Mouse (Mus musculus): Measurements from ENCODE around the gene Gas1.

Gene Gas1

DNA sequence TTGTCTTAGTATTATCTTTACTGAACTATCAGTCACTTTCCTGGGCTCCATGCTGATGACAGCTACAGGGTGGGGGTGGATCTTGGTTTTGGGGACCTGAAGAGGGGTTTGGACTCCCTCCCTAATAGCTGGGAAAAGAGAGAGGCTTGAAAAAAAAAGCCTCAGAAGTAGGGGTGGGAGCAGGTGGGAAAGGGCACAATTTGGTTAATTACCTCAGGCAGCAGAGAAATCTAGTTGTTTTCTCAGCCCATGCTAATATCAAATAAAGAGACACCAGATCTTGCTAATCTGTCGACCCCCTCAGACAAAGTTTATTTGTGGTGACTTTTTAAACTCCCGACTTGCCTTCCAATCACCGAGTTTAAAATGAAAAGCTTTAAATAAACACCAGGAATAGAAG is 4.0 kb downstream of the Gas1 start:
- DNase-seq (ENCODE audit: low spot score): no peak

DNA sequence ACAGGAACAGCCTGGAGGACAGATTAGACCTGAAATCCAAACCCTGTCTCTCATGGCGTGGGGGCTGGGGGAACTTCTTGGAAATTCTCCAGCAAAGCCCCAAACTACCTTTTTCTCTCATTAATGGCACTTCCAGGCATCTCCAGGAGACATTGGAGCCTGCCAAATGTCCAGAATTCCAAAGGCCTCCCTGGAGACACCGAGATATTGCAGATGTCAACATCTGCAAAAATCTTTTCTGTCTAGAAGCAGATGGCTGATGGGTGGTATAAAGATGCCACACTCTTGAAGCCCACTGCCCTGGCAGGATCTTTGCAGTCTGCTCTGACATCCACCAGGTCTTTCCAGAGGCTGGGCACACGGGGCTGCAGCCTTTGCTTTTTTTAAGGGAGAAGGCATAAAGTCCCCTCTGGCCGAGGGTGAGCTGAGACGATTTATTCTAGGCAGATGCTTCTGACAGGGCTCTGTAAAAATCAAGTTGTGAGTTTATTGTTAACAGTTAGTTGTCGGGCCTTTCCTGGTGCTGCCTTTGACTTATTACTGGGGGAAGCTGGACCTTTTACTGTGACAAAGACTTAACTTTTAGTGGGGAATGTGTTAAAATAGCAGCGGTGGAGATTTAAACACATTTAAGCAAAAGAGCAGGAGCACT is 4.7 kb downstream of the Gas1 start:
- DNase-seq (ENCODE audit: low spot score): no peak

DNA sequence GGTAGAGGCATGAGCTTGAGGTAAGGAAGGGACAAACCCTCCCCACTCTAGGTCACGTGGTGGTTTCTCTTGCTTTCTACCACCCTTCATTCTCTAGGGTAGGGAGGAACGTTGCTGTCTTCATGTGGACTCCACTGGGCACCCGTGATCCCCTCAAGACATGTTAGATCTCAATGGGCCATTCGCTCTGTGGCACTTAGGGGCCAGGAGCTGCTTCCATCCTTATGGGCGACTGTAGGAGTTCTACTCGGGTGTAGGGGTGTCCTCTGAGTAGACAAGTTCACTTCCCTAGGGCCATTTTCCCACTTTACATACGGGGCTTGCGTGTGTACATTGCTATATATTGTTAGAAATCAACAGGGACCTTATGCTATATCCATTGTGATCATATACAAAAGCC is 5.4 kb downstream of the Gas1 start:
- DNase-seq (ENCODE audit: low spot score): no peak

DNA sequence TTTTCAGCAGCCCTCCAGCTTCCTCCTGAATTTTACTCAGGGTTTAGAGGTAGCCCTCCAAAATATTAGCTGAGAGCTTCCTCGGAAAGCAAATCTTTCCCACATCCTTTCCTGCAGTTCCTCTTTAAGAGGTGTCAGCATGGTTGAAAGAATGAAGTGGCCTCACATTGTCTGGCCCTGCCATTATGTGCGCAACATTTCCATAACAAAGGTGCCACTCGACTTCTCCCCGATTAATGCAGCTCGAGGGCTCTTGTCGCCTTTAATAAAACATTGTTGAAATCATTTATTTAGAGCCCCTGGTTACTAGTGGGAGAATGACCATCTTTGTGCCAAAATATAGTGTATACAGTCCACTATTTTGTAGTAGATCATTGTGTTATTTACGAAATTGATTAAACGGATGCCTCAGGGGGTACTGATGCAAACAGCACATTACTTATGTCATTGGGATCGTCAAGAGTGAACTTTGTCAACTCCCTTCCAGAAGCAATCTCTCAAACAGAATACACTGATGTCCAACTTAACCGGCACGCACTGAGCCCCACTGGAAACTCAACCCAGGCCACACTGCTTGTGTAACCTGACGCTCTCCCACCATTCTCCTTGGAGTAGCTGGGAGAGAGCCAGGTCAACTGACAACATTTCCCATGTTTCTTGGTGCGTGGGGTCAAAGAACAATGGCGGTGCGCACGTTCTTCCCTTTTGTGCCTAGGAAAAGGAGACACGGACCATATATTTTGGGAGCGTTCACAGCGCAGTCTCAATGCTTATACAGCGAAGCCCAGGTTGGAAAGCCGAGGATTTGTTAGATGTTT is 6.1 kb downstream of the Gas1 start:
- no peak for DNase-seq (ENCODE audit: low spot score)

DNA sequence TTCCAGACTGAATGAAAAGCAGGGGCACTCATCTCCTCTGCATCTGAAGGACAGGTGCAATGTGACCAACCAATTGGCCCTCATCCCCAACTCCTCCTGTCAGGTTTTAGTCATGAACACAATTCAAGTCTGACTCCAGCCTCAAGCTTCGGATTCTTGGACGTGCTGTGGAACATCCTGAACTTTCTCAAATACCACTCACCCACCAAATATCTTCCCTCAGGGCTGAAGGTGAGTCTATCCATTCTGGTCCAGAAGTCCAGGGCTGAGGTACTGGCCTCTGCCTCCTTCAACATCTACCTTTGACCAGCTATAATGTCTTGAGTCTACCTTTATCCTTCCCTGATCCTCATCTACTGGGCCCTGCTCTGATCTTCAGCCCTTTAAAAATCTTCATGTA is 8.1 kb downstream of the Gas1 start:
- no peak for DNase-seq (ENCODE audit: low spot score)

DNA sequence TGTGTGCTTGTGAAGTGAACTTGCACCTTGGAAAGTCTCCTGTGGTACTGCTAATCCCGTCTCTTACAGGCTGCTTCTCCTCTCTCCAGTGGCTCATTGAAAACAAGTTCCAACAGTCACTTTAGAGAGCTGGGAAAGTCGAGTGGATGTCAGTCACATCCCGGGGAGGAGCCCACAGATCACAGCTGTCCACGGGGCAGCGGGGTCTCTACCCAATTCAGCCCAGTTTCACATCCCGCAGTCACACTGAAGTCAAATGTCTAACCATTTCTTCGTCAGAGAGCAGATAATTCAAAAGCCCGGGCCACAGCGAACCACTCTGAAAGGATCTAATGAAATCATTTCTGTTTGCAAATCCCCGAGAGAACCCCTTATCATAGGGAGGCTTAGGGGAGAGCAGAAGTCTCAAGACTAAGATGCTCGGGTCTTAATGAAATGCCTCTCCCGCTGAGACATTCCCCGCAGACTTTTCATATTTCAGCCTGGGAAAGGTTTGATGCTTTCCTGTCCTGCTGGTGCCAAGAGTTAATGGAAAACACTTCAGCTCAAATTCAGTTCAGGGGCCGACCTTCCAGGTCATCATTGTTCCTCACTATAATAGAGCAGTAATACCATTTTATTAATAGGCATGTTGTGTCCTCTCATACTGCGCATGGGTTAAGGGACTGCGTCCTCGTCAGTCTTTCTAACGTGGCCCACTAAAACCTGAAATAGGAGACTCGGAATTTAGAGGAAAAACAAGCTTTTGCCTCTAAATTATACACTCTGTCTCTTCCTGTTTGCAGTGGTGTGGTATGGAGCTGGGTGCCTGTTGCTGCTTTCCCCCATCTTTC is 20.7 kb downstream of the Gas1 start:
- no peak for DNase-seq (ENCODE audit: low spot score)

DNA sequence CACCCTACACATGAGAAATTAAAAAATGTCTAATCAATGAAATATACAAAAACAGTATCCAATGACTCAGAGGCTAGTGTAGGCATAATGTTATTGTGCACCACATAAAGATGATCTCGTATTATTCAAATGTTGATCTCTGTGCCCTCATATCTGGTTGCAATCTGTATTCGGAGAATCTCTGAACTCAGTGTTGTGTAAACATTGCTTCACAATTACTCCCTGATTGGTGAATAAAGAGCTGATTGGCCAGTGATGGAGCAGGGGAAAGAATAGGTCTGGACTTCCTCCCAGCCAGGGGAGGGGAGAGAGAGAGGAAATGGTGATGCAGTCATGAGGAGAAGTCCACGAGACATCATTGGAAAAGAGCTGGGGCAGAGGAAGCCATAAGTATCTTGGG is 23.0 kb downstream of the Gas1 start:
- no peak for DNase-seq (ENCODE audit: low spot score)

DNA sequence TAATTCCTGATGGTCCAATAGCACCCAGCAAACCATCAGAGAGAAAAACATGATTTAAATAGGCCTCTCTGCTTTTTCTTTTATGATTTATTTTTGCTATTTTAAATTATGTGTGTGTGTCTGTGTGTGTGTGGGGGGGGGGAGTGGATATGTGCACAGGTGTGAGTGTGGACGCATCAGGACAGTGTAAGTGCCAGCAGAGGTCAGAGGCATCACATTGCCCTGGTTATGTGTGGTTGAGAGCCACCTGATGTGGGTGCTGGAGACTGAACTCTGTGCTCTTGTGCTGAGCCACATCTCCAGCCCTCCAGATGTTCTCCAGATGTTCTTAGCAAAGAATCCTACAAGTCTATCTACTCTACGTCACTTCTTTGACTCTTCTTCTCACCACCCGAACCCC is 28.9 kb downstream of the Gas1 start:
- DNase-seq (ENCODE audit: low spot score): no peak

DNA sequence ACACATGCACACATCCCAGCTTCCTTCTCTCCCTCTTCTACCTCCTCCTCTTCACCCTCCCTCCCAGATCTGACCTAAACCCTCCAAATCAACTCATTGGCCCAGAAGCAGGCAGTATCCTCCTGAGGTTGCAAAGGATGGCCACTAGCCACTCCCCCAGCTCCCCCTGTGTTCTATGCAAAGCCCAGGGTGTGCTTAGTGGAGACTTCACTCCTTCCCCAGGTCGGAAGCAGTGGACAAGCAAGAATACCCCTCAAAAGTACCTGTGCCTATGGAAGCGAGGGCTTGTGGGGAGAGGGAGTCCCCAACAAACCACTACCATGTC is 29.3 kb downstream of the Gas1 start:
- DNase-seq (ENCODE audit: low spot score): no peak

DNA sequence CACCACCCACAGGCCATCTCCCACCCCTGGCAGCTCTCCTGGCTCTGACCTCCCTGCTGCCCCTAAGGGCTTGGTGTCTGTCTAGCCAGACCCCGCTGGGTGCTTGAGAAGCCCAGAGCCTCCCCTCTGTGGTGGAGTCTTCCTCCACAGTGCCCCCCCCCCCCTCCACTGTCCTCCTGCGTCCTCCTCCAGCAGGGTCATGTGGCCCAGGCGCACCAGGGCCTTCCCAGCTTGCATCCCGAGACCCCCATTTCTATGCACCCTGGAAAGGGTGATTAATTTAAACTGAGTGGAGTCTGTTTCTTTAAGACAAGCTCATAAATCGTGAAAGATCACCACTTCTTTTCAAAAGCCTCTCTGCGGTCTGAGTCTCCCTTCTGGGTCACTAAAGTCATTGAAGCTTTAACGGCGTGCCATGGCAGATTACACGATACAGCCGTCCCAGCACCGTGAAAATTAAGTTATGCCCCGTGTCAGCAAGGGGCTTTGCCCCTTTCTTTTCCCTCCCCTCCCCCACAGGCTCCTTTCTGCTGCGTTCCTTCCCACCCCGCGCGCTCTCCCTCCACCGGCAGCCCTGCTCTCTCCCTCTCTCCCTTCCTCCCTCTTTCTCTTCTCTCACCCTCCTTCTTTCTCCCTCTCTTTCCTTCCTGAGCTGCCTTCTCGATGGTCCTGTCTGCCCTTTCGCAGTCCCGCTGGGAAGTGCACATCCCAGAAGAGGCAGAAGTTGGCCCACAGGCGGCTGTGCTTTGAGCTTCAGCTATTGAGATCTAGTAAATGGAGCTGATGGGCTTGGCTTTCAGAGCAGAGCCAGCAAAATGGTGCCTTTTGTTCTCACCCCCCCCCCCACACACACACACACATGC is 29.9 kb downstream of the Gas1 start:
- no peak for DNase-seq (ENCODE audit: low spot score)

DNA sequence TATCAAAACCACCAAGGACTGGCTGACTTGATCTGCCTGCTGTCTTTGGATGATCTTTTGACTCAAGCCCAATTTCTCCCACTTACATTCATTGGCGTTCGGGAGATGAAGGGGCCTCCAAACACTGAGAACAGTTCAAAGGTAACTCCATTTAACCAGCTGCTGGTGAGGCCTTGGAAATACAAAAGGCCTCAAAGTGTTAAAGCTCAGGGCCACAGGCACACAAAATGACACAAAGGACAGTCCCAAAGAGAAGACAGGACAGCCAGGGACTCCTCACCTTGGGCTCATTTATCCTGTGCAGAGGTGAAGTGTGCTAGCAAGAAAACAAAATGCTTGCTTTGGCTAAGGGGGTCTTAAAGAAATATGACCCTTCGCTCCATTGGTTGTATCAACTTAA is 30.9 kb downstream of the Gas1 start:
- no peak for DNase-seq (ENCODE audit: low spot score)

DNA sequence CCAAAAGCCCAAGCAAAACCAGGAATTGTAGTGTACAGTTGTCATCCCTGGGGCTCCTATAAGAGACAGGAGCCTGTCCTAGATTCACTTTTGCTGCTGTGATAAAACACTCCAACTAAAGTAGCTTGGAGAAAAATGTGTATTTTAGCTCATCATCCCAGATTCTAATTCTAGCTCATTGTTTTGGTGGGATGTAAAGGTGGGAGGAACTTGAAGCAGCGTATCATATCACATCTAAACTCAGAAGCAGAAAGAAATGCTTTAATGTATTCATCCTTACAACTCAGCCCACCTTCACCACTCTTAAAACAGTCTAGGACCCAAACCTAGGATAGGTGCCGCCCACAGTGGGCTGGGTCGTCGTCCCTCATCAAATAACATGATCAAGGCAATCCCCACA is 40.2 kb downstream of the Gas1 start:
- DNase-seq (ENCODE audit: low spot score): no peak

DNA sequence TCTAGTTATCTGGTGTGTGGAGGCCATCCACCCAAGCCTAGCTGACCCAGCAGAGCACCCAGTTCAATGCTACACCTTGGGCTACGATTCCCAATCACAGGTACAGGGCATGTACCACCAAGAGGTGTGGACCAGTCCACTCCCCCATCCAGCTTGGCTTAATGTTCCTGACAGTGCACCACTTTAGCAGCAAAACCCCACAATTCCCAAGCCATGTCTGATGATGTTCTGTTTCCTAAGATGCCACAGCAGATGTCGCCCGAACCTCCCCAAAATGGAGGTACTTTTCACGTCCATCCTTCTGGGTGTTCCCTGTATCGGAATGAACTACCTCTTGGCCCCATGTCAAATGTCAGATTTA is 42.7 kb downstream of the Gas1 start:
- no peak for DNase-seq (ENCODE audit: low spot score)

DNA sequence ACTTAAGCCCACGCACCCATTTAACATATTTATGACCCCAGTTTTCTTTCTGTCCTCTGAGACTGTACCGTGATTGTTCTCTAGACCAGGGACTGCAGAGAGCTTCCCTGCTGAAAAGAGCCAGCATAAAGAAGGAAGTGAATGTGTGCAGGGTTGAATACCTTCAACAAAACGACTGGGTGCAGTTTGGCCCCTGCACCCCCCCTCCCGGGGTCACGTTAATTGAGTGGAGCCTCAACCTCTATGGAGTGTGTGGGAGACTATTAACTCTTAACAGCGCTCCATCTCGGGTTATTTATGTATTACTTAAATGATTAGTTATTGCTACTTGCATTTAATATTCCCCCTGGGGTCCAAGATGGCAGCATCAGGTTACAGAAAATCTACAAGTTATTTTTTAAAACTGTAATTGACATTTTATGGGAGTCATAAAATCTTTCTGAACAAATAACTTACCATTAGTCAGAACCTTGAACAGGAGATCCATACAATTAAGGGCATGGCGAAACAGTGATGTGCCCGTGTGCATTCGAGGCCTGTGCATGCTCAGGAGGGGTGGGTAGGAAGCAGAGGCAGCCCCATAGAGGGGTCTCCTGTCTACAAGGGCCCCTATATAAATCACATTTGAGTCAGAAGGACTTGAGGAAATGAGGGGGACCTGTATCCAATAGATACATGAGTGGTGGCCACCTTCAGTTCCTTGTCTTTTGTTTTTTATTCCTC is 43.3 kb downstream of the Gas1 start:
- DNase-seq (ENCODE audit: low spot score): no peak

DNA sequence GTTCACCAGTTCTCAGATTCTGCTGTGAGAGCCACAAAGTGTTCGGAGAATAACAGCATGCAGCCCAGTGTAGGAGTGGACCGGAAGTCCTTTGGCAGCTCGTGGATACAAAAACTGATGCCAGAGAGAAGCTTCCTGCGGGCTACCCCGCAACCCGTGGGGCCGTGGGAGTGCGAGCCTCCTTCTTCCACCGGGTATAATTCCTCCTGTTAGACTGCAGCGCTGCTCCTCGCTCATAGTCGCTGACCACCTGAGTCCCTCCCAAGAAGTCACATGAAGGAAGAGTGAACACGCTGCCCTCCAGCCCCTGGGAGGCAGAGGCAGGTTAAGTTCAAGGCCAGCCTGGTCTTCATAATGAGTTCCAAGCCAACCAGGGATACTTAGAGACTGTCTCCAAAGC is 45.4 kb downstream of the Gas1 start:
- no peak for DNase-seq (ENCODE audit: low spot score)

DNA sequence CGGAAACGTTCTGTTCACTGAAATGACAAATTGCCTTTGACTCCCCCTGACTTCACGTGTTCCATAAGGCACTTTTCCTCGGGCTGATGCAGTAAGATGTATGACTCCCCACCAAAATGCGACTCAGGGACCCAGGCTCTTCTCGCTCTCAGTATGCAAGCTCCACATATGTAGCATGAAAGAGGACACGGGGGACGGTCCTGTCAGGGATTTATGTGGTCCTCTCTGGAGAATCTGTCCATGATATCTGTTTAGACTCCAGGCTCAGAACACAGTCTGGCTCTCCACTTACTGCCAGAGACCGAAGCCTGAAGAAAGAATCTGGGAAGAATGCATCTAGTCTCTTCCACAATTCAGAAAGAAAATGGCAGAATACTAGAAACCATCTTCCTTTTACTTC is 47.6 kb downstream of the Gas1 start:
- no peak for DNase-seq (ENCODE audit: low spot score)

DNA sequence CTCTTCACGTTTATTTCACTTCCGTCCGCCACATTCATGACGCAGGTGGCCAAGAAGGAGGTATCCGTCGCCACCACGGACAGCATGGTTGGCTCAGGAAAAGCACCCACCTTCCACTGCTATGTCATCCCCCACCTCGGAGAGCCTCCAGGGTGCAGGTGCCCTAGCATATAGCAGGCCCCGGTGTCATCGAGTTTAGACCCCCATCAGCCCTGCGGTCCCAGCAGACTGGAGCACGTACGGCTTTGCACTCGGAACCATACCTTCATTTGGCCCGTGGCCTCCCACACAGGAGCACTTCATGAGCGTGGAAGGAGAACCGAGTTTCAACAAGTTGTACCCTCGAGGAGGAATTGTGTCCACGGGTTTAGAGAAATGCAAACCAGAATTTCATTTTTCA is 50.8 kb downstream of the Gas1 start:
- DNase-seq (ENCODE audit: low spot score): no peak

DNA sequence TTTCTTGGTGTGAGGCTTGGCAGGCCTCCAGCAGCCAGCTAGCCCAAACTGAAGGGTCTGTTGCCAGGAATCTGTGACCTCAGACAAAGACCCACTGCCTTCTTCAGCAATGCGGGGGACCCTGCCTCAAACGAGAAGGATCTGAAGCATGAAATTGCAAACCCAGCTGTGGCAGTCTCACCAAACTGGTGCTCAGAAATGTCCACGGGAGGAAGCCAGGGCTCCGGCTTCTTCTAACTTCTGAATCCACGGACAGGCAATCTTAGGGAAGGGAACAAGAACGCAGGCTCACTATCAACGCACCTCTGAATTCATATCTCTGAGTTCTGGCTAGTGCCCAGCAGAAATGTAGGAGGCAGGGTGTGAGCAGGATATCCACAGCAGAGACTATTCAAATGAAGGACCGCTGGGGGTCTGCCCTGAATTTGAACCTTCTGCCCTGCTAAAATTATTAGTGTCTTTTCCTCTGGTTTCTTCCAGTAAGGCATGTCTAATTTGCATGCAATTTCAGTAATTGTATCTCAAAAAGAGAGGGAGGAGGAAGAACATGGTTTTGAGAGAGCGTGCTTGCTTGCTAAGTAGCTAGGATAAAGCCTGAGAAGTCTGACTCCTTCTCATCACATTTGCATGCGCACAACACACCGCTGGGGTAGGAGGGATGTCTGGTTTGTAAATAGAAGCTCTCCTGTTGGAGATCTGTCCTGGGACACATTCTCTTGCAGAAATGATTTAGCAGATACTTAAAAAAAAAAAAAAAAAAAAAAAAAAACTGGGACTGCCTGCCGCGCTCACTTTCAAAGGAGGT is 51.5 kb downstream of the Gas1 start:
- DNase-seq (ENCODE audit: low spot score): no peak

DNA sequence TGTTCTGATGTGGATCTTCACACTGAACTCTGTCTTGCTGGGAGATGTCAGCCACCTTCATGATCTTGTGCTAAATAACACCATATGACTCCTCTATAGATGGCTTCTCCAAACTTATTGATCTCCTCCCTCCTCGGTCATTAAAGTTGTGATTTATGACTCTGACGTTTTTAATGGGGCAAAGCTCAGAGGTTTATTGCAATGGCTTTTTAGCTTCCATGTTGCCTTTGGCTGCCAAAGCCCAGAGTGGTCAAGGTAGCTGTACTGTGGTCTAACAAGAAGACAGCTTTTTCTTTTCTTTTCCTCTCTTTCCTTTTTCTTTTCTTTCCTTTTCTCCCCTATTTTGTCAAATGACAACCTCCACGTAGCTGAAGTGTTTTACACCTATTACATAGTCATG is 52.1 kb downstream of the Gas1 start:
- no peak for DNase-seq (ENCODE audit: low spot score)

DNA sequence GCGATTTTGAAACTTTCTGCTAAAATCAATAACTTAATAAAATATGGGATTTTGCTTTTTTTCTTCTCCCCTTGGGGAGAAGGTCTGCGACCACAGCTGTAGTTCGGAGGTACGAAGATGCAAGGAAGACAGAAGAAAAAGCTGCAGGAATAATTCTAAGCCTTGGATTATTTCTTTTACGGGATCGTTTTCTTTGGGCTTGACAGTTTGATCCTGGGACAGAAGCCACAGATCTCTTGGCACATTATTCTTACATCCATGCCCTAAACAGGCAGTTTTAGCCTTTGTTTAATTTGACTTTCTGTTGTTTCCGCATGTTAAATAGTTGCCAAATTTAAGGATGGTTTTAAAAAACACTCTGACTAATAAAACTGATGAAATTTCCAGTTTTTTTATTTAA is 52.7 kb downstream of the Gas1 start:
- no peak for DNase-seq (ENCODE audit: low spot score)

Data from ovary, postnatal 10 days (tissue).